Mouse (Mus musculus) heart, embryonic 12.5 days (tissue): ENCODE measurements around the gene Lactb. TPM values are rescaled to one million over a fixed set of nuclear protein-coding genes. Genes with fewer than 3 reads are reported as not detected.

Experiments
- ATAC-seq: fragments of 200-750 bp; cut with Nextera tagmentation; 2 replicates; pipeline ENCODE4 v1.8.0; 2017; ENCODE audit warnings: moderate TSS enrichment, moderate library complexity; ENCODE audit not compliant: insufficient number of reproducible peaks, low FRiP score
- H3K27ac ChIP-seq: fragments of 300-500 bp; sonication (generic); 2 replicates; pipeline ENCODE4 v1.5.1; 2016; ENCODE audit warnings: mild to moderate bottlenecking, moderate library complexity; ENCODE audit not compliant: poor library complexity, severe bottlenecking
- H3K27me3 ChIP-seq: fragments of 300-500 bp; sonication (generic); replicated peaks from 2 replicates; pipeline ENCODE4 v1.6.1; 2016; ENCODE audit warnings: mild to moderate bottlenecking, moderate library complexity
- H3K36me3 ChIP-seq: fragments of 300-500 bp; sonication (generic); 2 replicates; pipeline ENCODE4 v1.6.1; 2016; ENCODE audit warnings: mild to moderate bottlenecking, moderate library complexity
- H3K4me1 ChIP-seq: fragments of 300-500 bp; sonication (generic); replicated peaks from 2 replicates; pipeline ENCODE4 v1.6.1; 2016; ENCODE audit warnings: mild to moderate bottlenecking
- H3K4me2 ChIP-seq: fragments of 300-500 bp; sonication (generic); 2 replicates; pipeline ENCODE4 v1.6.1; 2016; ENCODE audit warnings: mild to moderate bottlenecking, moderate library complexity
- H3K4me3 ChIP-seq: fragments of 300-500 bp; sonication (generic); 2 replicates; pipeline ENCODE4 v1.5.1; 2016; ENCODE audit warnings: mild to moderate bottlenecking
- H3K9ac ChIP-seq: fragments of 300-500 bp; sonication (generic); 2 replicates; pipeline ENCODE4 v1.6.1; 2016; ENCODE audit warnings: mild to moderate bottlenecking, moderate library complexity
- H3K9me3 ChIP-seq: fragments of 300-500 bp; sonication (generic); replicated peaks from 2 replicates; pipeline ENCODE4 v1.6.1; 2016; ENCODE audit warnings: mild to moderate bottlenecking, moderate library complexity
- WGBS: fragments of 180-500 bp; shearing (Covaris S2); methylation state at CpG from one replicate; pipeline ENCODE4 v1.1.7; 2016; 5-methylcytosine and 5-hydroxymethylcytosine counted together
- polyA plus RNA-seq: library from polyadenylated mRNA; unstranded; fragments of >200 nt; fragmentation: Nextera tagmentation; extraction: Ambion mirVana; gene quantifications from 2 replicates; pipeline ENCODE4 v1.2.1, GENCODE M21; 2016

The Lactb gene
- polyA plus RNA-seq, 1 experiment from 2014 or later, result 10.1 TPM

- H3K4me2 ChIP-seq, result peak within 1 kb of the TSS; percentile 97
- peak within 1 kb of the TSS; percentile 89 for H3K4me3 ChIP-seq
- peak within 1 kb of the TSS; percentile 93 for H3K9ac ChIP-seq
- WGBS, result under 1% methylated on average over 76 of the region's 77 CpGs
- H3K36me3 ChIP-seq, result peaks cover 11% of the 10 kb centered on the region
- peaks cover 7% of the 10 kb centered on the region; the same call in 1 of the 2 replicates for H3K4me1 ChIP-seq
- no peaks in the 10 kb centered on the region for H3K9me3 ChIP-seq
- H3K27ac ChIP-seq, result peak within 1 kb of the TSS; percentile 92
- peak; percentile 99 for ATAC-seq
- no peaks in the 10 kb centered on the region for H3K27me3 ChIP-seq
Measured at GRCm38 (mm10) chr9:66945647-66946641, 29.3 kb downstream of the Lactb start, which contains the start of gene Rps27l. Gene Rps27l, plus strand, starts transcription at chr9:66946086.

- Histone ChIP-seq H3K27ac (peak overlapping the region; percentile 92), H3K9ac (peak overlapping the region; percentile 79), H3K4me2 (peak overlapping the region; percentile 97), H3K27me3 (no peaks in the 10 kb centered on the region), H3K36me3 (peaks cover 11% of the 10 kb centered on the region), H3K4me1 (peaks cover 7% of the 10 kb centered on the region; the same call in 1 of the 2 replicates), H3K4me3 (peak overlapping the region; percentile 89), H3K9me3 (no peaks in the 10 kb centered on the region)
- no peak for ATAC-seq
- 19% methylated on average over 4 of the region's 4 CpGs for WGBS
Measured at GRCm38 (mm10) chr9:66945161-66945560, 30.1 kb downstream of the Lactb start.

- no peaks in the 10 kb centered on the region for H3K4me1 ChIP-seq
- no peak overlapping the region for H3K9ac ChIP-seq
- H3K4me3 ChIP-seq, result no peak overlapping the region
- 2% methylated on average over 4 of the region's 4 CpGs for WGBS
- no peaks in the 10 kb centered on the region for H3K9me3 ChIP-seq
- no peaks in the 10 kb centered on the region for H3K36me3 ChIP-seq
- no peak for ATAC-seq
- no peak overlapping the region for H3K27ac ChIP-seq
- H3K4me2 ChIP-seq, result no peak overlapping the region
- no peaks in the 10 kb centered on the region for H3K27me3 ChIP-seq
Measured at GRCm38 (mm10) chr9:66938836-66939235, 36.4 kb downstream of the Lactb start.

- Histone ChIP-seq H3K4me1 (no peaks in the 10 kb centered on the region), H3K27me3 (no peaks in the 10 kb centered on the region), H3K36me3 (no peaks in the 10 kb centered on the region), H3K9ac (no peak overlapping the region), H3K9me3 (no peaks in the 10 kb centered on the region), H3K4me3 (no peak overlapping the region), H3K4me2 (no peak overlapping the region), H3K27ac (no peak overlapping the region)
- ATAC-seq, result no peak
- WGBS, result 59% methylated on average over 8 of the region's 8 CpGs
Measured at GRCm38 (mm10) chr9:66937507-66937906, 37.8 kb downstream of the Lactb start.

GRCm38 (mm10) chr9:66933869-66934808, 41.1 kb downstream of the Lactb start:
- Histone ChIP-seq H3K36me3 (no peaks in the 10 kb centered on the region), H3K4me1 (no peaks in the 10 kb centered on the region), H3K9ac (no peak overlapping the region), H3K4me2 (no peak overlapping the region), H3K27ac (no peak overlapping the region), H3K9me3 (no peaks in the 10 kb centered on the region), H3K27me3 (no peaks in the 10 kb centered on the region), H3K4me3 (no peak overlapping the region)
- no peak for ATAC-seq
- 79% methylated on average over 19 of the region's 19 CpGs for WGBS

- 58% methylated on average over 7 of the region's 7 CpGs for WGBS
- Histone ChIP-seq H3K4me2 (no peak overlapping the region), H3K4me3 (no peak overlapping the region), H3K27me3 (no peaks in the 10 kb centered on the region), H3K4me1 (no peaks in the 10 kb centered on the region), H3K9ac (no peak overlapping the region), H3K27ac (no peak overlapping the region), H3K9me3 (no peaks in the 10 kb centered on the region), H3K36me3 (no peaks in the 10 kb centered on the region)
- no peak for ATAC-seq
Measured at GRCm38 (mm10) chr9:66930351-66930750, 44.9 kb downstream of the Lactb start.

- Histone ChIP-seq H3K4me1 (no peaks in the 10 kb centered on the region), H3K9me3 (no peaks in the 10 kb centered on the region), H3K27me3 (no peaks in the 10 kb centered on the region), H3K4me2 (no peak overlapping the region), H3K36me3 (no peaks in the 10 kb centered on the region), H3K27ac (no peak overlapping the region), H3K4me3 (no peak overlapping the region), H3K9ac (no peak overlapping the region)
- ATAC-seq, result no peak
- 87% methylated on average over 8 of the region's 8 CpGs for WGBS
Measured at GRCm38 (mm10) chr9:66927696-66928402, 47.4 kb downstream of the Lactb start.

- no peak overlapping the region for H3K9ac ChIP-seq
- H3K27ac ChIP-seq, result no peak overlapping the region
- no peak overlapping the region for H3K4me3 ChIP-seq
- H3K4me1 ChIP-seq, result no peaks in the 10 kb centered on the region
- no peak overlapping the region for H3K4me2 ChIP-seq
- no peaks in the 10 kb centered on the region for H3K9me3 ChIP-seq
- H3K36me3 ChIP-seq, result no peaks in the 10 kb centered on the region
- WGBS, result 74% methylated on average over 3 of the region's 3 CpGs
- no peaks in the 10 kb centered on the region for H3K27me3 ChIP-seq
- ATAC-seq, result no peak
Measured at GRCm38 (mm10) chr9:66925853-66926252, 49.4 kb downstream of the Lactb start.

GRCm38 (mm10) chr9:66922076-66922475, 53.2 kb downstream of the Lactb start:
- H3K4me3 ChIP-seq, result no peak overlapping the region
- ATAC-seq, result no peak
- 86% methylated on average over 1 of the region's 1 CpGs for WGBS

GRCm38 (mm10) chr9:66920488-66921279, 54.6 kb downstream of the Lactb start:
- H3K4me3 ChIP-seq, result peak overlapping the region; percentile 77
- H3K4me2 ChIP-seq, result peak overlapping the region; percentile 91

More at GRCm38 (mm10) chr9:66922076-66922475, 53.2 kb downstream of the Lactb start:
- H3K4me1 ChIP-seq, result peaks cover 14% of the 10 kb centered on the region
- H3K4me2 ChIP-seq, result no peak overlapping the region
- H3K9me3 ChIP-seq, result no peaks in the 10 kb centered on the region
- no peaks in the 10 kb centered on the region for H3K27me3 ChIP-seq
- no peaks in the 10 kb centered on the region for H3K36me3 ChIP-seq
- H3K27ac ChIP-seq, result no peak overlapping the region
- H3K9ac ChIP-seq, result no peak overlapping the region

More at GRCm38 (mm10) chr9:66920488-66921279, 54.6 kb downstream of the Lactb start:
- peaks cover 27% of the 10 kb centered on the region for H3K4me1 ChIP-seq
- no peaks in the 10 kb centered on the region for H3K27me3 ChIP-seq
- 11% methylated on average over 6 of the region's 6 CpGs for WGBS
- H3K36me3 ChIP-seq, result no peaks in the 10 kb centered on the region
- no peak overlapping the region for H3K27ac ChIP-seq
- no peaks in the 10 kb centered on the region for H3K9me3 ChIP-seq
- H3K9ac ChIP-seq, result peak overlapping the region; percentile 69; the same call in 1 of the 2 replicates
- ATAC-seq, result no peak
